Comparison of ENCODE assay signal across 9 mouse cellular contexts in the genomic region with DNA sequence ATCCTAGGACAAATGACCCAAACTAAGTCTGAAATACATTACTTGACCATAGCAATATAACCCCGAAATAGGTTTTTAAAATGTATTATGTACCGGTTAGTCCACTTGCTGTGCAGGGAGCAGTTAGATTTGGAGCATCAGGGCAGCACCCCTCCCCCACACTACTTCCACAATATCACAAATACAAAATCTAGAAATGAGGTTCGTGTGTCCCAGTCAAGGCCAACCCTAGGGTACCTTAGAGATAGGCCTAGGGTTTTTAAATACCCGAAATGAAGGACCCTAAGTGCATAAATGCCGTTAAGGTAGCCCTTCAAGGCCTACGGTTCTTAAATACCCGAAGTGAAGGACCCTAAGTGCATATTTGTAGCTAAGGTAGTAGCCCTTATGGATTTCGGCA. TPM values are rescaled to one million over a fixed set of nuclear protein-coding genes. Genes with fewer than 3 reads are reported as not detected.
DNase-seq lines count a peak whose midpoint lies in the region; ATAC-seq lines count a peak whose summit lies in the region.
"Had no signal": no experiment of that assay in that cellular context is flagged by ENCODE, and none has a peak within 500 bp of the region (broad histone marks: within the 10 kb centered on the region; RNA-seq: fewer than 3 reads in every experiment).

No protein-coding gene starts in this region.

- 16% methylated on average over 8 of the region's 8 CpGs for WGBS in heart, embryonic 16.5 days
- 29% methylated on average over 8 of the region's 8 CpGs for WGBS in limb, embryonic 13.5 days

- H3K27me3 ChIP-seq in heart, embryonic 16.5 days (ENCODE audit: control insufficient read depth, insufficient read depth, low read length) = no peaks in the 10 kb centered on the region
- H3K27me3 ChIP-seq in limb, embryonic 13.5 days = no peaks in the 10 kb centered on the region
- H3K27me3 ChIP-seq: Patski had no signal

- peaks cover 3% of the 10 kb centered on the region for H3K4me1 ChIP-seq in heart, embryonic 16.5 days (ENCODE audit: control insufficient read depth, insufficient read depth, low read length)
- H3K4me1 ChIP-seq in limb, embryonic 13.5 days = peaks cover 19% of the 10 kb centered on the region

- peak; percentile 11 for DNase-seq in embryo, embryonic 11.5 days (ENCODE audit: low read depth, low spot score)
- DNase-seq in embryo, embryonic 10 days (ENCODE audit: low spot score) = no peak
- DNase-seq in right cerebral cortex, postnatal 4 days = peak; percentile 22
- no peak for DNase-seq in right cerebral cortex, adult 18-20 months
- no peak for DNase-seq in c-Kit-positive CD71-positive TER-119-positive erythroid progenitor cells, embryonic 14.5 days (ENCODE audit: low spot score)

- H3K9ac ChIP-seq in heart, embryonic 16.5 days (ENCODE audit: low read length) = peak overlapping the region; percentile 84
- peak overlapping the region; percentile 99 for H3K9ac ChIP-seq in limb, embryonic 13.5 days

- H3K36me3 ChIP-seq in heart, embryonic 16.5 days (ENCODE audit: control insufficient read depth, insufficient read depth) = no peaks in the 10 kb centered on the region
- no peaks in the 10 kb centered on the region for H3K36me3 ChIP-seq in limb, embryonic 13.5 days

- peak overlapping the region; percentile 67 for H3K4me2 ChIP-seq in heart, embryonic 16.5 days (ENCODE audit: low read depth, low read length)
- peak overlapping the region; percentile 72 for H3K4me2 ChIP-seq in limb, embryonic 13.5 days (replicated peaks)

- no peak for ATAC-seq in heart, embryonic 16.5 days (replicated peaks; ENCODE audit: extremely low read depth, insufficient read depth, low FRiP score)
- ATAC-seq in limb, embryonic 13.5 days (ENCODE audit: low FRiP score, low read depth) = no peak
- 0 out of 2 replicates have a peak, but pooled peaks have one; percentile 2 for ATAC-seq in monocyte, adult 5-6 weeks (replicated peaks; ENCODE audit: insufficient number of reproducible peaks, low FRiP score, low TSS enrichment, poor library complexity, severe bottlenecking)

- H3K9me3 ChIP-seq in heart, embryonic 16.5 days (replicated peaks; ENCODE audit: control insufficient read depth, low read length) = no peaks in the 10 kb centered on the region
- no peaks in the 10 kb centered on the region for H3K9me3 ChIP-seq in limb, embryonic 13.5 days

- peak overlapping the region; percentile 97 for H3K27ac ChIP-seq in heart, embryonic 16.5 days (ENCODE audit: low read length)
- H3K27ac ChIP-seq in limb, embryonic 13.5 days = peak overlapping the region; percentile 100

- H3K4me3 ChIP-seq in heart, embryonic 16.5 days (ENCODE audit: low read length) = peak overlapping the region; percentile 97
- peak overlapping the region; percentile 95 for H3K4me3 ChIP-seq in limb, embryonic 13.5 days

RNA-seq across cellular contexts. Expression of a gene that starts 0.9 kb away (rescaled TPM):
- 81.2 and 87.7 TPM in 2 replicates for polyA plus RNA-seq in heart, embryonic 16.5 days (2015; fragmentation: Nextera tagmentation; extraction: Ambion mirVana)
- 94.9 and 100 TPM in 2 replicates for polyA plus RNA-seq in limb, embryonic 13.5 days (2015; fragmentation: Nextera tagmentation; extraction: Ambion mirVana)
- total RNA-seq in monocyte, adult 5-6 weeks (2017) = 376 to 477 TPM (median 405 TPM) in 3 replicates

Comparison
In these comparisons a context has a peak if more than half of its experiments do, and no peak if none do; other contexts are left out.
1. DNase-seq: peak in embryo, embryonic 11.5 days (single experiment) and right cerebral cortex, postnatal 4 days (single experiment); none in embryo, embryonic 10 days (single experiment), right cerebral cortex, adult 18-20 months (single experiment) and c-Kit-positive CD71-positive TER-119-positive erythroid progenitor cells, embryonic 14.5 days (single experiment).